Comparison of ENCODE assay signal across 8 mouse cellular contexts in genomic region chr7:79934862-79935510, GRCm38 (mm10). TPM values are rescaled to one million over a fixed set of nuclear protein-coding genes. Genes with fewer than 3 reads are reported as not detected.
DNase-seq lines count a peak whose midpoint lies in the region; ATAC-seq lines count a peak whose summit lies in the region.

Gene Arpin (minus strand): TSS chr7:79935359.

- peak within 1 kb of the TSS; percentile 49 for H3K4me3 ChIP-seq in hindbrain, embryonic 15.5 days

- peaks cover 22% of the 10 kb centered on the region for H3K4me1 ChIP-seq in hindbrain, embryonic 15.5 days (replicated peaks)

- H3K9ac ChIP-seq in hindbrain, embryonic 15.5 days, result peak within 1 kb of the TSS; percentile 56

- H3K9me3 ChIP-seq in hindbrain, embryonic 15.5 days, result no peaks in the 10 kb centered on the region

- ATAC-seq in hindbrain, embryonic 15.5 days (ENCODE audit: low FRiP score, low read depth), result peak; percentile 71

- peak within 1 kb of the TSS; percentile 65 for H3K4me2 ChIP-seq in hindbrain, embryonic 15.5 days

- peak; percentile 70 for DNase-seq in adrenal gland, adult 8-10 months
- peak; percentile 30 to 55 for DNase-seq in cerebellum, postnatal 4 days (ENCODE audit: low spot score in 2 of 2)
- DNase-seq in gastrocnemius, postnatal 10 days, result peak; percentile 68
- peak; percentile 44 to 46 for DNase-seq in layer of hippocampus, postnatal 36 days
- peak; percentile 81 for DNase-seq in lung, postnatal 25 days (ENCODE audit: low spot score)
- peak; percentile 68 for DNase-seq in right cerebral cortex, adult 18-20 months
- no peak for DNase-seq in spleen, postnatal 14 days (ENCODE audit: low spot score in 2 of 2)

- H3K27me3 ChIP-seq in hindbrain, embryonic 15.5 days, result 0 out of 2 replicates have a peak, but pooled peaks cover 2% of the 10 kb centered on the region

- H3K27ac ChIP-seq in hindbrain, embryonic 15.5 days (replicated peaks), result peak within 1 kb of the TSS; percentile 59

- under 1% methylated on average over 31 of the region's 32 CpGs for WGBS in hindbrain, embryonic 15.5 days

- no peaks in the 10 kb centered on the region for H3K36me3 ChIP-seq in hindbrain, embryonic 15.5 days

RNA-seq across cellular contexts. Expression of gene Arpin, which starts in this region (rescaled TPM):
- total RNA-seq in adrenal gland, adult 8-10 months (2022), result 10 to 100 TPM; 16.9 to 27.6 (median 22.9) TPM
- 1 to 10 TPM; 8.1 to 9.2 TPM for total RNA-seq in gastrocnemius, postnatal 10 days (2021)
- polyA plus RNA-seq in hindbrain, embryonic 15.5 days (2015; fragmentation: Nextera tagmentation; extraction: Ambion mirVana), result 18.9 and 19.2 TPM in 2 replicates
- total RNA-seq in layer of hippocampus, postnatal 36 days (2021), result 10 to 100 TPM; 12.0 to 13.4 TPM

Comparison
In these comparisons a context has a peak if more than half of its experiments do, and no peak if none do; other contexts are left out.
1. DNase-seq: peak in adrenal gland, adult 8-10 months (single experiment), cerebellum, postnatal 4 days (2 of 2), gastrocnemius, postnatal 10 days (single experiment), layer of hippocampus, postnatal 36 days (2 of 2), lung, postnatal 25 days (single experiment) and right cerebral cortex, adult 18-20 months (single experiment); none in spleen, postnatal 14 days (0 of 2).